Mouse (Mus musculus) layer of hippocampus, adult 2 months (tissue): ENCODE data around the gene Atp23. TPM values are rescaled to one million over a fixed set of nuclear protein-coding genes. Genes with fewer than 3 reads are reported as not detected.

ENCODE experiments used
- DNase-seq, 2 experiments: peaks; one replicate each; pipeline ENCODE4 v3.0.0; 2022; ENCODE audit warnings: low spot score in 2 of 2
- H3K27ac ChIP-seq: fragments of 200-600 bp; 2 replicates; pipeline ENCODE4 v1.8.1; 2022
- H3K4me3 ChIP-seq: fragments of 200-600 bp; 2 replicates; pipeline ENCODE4 v1.8.1; 2022; ENCODE audit warnings: mild to moderate bottlenecking
- CTCF ChIP-seq: fragments of 200-600 bp; conservative IDR thresholded peaks from 2 replicates; pipeline ENCODE4 v1.8.1; 2022; ENCODE audit warnings: antibody characterized with exemption, mild to moderate bottlenecking, moderate library complexity
- long read RNA-seq, 2 experiments: library from polyadenylated mRNA; stranded (forward); transcript quantifications; one replicate each; pipeline ENCODE4 v2.0.0; 2021; ENCODE audit warnings: borderline mapping rate in 2 of 2
- total RNA-seq, 2 experiments: library from RNA; stranded (reverse); gene quantifications; 2 replicates each; pipeline ENCODE4 v1.2.3; 2021

Gene Atp23
- 1 to 10 TPM; 9.0 to 10.0 TPM for total RNA-seq
- long read RNA-seq, experiment 1, partial matches to known transcripts: 3 of 7 reads
- long read RNA-seq, experiment 1, other reads (novel, unspliced or antisense): 0 of 7 reads
- long read RNA-seq, experiment 2, partial matches to known transcripts: 2 of 12 reads
- long read RNA-seq, experiment 2, other reads (novel, unspliced or antisense): 4 of 12 reads

DNA sequence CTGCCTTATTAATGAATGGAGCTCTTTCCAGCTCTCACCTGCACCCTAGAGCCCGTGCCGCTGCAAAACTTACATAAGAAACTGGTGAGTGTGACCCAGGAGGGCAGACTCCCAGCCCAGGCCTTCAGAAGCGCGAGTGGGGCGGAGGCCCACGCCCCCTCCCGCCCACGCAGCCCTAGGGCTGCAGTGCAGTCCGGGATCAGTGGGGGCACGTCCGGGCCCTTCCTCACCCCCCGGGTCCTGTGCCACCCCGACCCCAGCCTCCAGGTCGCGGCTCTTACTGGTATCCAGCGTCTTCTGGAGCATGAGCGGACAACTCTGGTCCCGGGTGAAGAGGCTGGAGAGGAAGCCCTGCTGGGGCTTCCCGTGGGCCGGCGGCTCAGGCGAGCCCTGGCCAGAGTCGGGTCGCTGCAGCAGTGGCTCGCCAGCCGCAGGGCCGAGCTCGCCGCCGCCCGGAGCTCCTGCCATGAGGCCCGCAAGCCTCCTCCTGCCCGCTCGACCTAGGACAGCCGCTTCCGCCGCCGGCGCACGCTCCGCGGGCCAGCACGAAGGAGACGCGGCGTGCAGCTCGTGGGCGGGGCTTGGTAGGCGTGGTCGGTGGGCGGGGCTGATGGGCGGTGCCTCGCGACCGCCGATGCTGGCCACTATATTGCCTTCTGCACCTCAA is at the start of gene Atp23:
Atp23 (minus strand) TSS at position 535 of the 667 bp plus-strand sequence.
- no peak for TF ChIP-seq CTCF

DNA sequence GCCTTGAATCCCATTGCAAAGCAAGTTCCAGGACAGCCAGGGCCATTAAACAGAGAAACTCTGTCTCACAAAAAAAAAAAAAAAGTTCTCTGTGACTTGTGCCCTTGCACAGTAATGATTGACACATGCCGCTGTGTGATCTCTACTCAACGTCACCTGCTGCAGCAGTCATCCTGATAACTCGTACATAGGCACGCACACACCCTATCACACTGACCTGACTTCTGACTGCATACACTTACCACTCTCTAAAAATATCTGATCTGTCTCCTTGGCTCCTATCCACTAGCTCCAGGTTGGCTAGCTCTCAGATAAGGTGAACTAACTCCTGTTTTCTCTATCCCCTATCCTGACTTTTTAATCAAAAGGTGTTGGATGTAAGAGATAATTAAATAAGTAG is 49.4 kb upstream of the Atp23 start:
- no peak overlapping the region for H3K4me3 ChIP-seq
- TF ChIP-seq CTCF: no peak
- H3K27ac ChIP-seq: no peak overlapping the region
- DNase-seq: no peak

More for the DNA sequence above, at the start of gene Atp23:
- Histone ChIP-seq H3K4me3 (peak within 1 kb of the TSS; percentile 72), H3K27ac (peak within 1 kb of the TSS; percentile 61; the same call in 1 of the 2 replicates)
- DNase-seq: peak; percentile 86 to 92

DNA sequence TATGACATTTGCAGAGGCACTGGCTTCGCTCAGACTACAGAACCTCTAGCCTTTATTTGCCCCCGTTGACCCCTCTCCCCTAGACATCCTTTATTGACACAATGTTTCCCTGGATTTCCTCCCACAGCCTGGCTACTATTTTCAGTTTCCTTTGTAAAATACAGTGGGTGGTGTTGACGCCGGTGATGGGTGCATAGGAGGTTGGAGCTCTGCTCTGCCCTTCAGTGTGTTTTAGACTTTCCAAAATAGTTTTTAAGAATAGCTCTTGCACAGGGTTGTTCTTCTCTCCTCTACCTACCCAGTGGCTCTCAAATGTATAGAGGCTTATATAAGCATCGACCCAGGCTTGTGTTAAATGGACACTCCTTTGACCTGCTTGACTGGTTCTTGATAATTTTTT is 48.7 kb upstream of the Atp23 start:
- no peak for DNase-seq
- Histone ChIP-seq H3K27ac (no peak overlapping the region), H3K4me3 (no peak overlapping the region)
- no peak for TF ChIP-seq CTCF

DNA sequence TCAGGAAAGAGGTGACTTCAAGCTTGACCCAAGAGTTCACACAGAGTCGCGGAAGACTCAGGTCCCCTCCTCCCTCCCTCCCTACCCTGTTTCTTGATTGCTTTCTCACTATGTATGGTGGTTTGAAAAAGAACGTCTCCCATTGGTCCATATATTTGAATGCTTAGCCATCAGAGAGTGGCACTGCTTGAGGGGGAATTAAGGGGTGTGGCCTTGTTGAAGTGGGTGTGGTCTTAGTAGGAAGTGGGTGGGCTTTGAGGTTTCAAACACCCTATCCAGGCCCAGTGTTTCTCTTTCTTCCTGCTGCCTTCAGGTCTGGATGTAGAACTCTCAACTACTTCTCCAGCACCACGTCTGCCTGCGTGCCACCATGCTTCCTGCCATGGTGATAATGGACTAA is 44.4 kb upstream of the Atp23 start:
- Histone ChIP-seq H3K27ac (no peak overlapping the region), H3K4me3 (no peak overlapping the region)
- TF ChIP-seq CTCF: no peak
- no peak for DNase-seq

DNA sequence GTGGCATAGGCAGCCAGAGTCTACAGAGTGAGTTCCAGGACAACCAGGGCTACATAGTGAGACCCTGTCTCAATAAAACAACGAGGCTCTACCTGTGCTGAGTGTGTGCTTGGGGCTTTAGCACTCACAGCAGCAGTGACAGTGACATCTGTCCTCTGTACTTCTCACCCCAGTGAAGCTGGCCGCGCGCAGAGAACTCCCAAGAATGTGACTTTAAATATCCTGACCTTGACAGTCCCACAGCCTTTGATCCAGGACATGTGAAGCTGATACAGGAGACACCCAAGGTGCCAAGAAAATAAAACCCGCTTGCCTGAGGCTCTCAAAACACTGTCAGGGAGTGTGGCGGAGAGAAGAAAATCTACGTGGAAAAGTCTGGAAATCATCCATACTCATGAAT is 39.8 kb upstream of the Atp23 start:
- no peak for DNase-seq
- Histone ChIP-seq H3K4me3 (no peak overlapping the region), H3K27ac (no peak overlapping the region)
- no peak for TF ChIP-seq CTCF

DNA sequence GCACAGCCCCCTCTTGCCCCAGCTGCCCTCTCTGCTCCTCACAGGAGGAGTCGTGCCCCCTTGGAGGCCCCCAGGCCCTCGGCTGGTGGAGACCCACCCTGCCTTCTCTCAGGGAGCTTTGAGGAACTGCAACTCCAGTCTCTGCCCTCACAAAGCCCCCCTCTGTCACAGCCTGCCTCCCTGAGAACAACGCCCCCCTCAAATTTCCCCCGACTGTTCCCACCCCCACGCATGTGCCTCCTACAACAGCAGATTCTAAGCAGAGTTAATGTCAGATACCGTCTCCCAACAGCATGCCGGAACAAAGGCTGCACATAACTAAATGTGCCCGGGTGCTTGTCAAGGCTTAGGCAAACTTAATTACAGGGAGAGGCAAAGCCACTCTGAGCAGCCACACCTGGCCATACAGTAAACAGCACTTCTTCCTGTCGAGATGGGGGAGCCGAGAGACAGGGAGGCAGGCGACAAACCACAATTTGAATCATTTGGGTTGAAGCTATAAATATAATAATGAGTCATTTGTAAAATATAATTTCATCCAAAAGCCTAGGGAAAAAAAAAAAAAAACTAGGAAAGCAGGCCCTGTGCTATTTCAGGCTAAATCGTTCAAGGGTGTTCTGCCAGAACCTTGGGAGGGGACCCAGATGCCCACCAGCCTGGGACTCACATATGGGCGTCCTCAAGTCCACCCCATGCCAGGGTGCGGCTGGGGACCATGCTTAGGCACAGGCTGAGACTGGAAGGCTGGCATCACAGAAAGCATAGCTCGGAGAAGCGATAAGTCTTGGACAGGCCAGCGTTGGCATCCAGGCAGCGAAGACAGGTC is 34.6 kb upstream of the Atp23 start:
- H3K27ac ChIP-seq: peak overlapping the region; percentile 97
- H3K4me3 ChIP-seq: no peak overlapping the region
- peak; percentile 69 to 70 for DNase-seq
- TF ChIP-seq CTCF: no peak

DNA sequence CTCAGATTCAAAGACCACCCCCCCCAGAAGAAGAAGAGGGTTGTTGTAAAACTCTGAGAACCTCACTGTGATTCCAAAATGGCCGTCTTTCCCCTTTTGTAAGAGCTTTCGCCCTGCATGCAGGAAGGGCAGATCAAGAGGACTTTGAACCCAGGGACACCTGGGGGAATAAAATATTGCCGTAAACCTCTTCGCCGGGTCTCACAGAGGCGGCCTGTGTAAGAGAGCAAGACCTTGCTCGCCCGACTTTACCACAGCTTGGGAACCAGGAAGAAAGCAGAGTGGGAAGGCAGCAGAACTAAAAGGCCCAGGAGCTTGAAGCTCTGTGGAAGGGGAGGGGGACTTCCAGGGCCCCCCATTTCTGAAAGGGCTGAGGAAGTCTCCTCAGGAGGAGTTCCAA is 34.0 kb upstream of the Atp23 start:
- Histone ChIP-seq H3K27ac (peak overlapping the region; percentile 97), H3K4me3 (no peak overlapping the region)
- TF ChIP-seq CTCF: no peak
- no peak for DNase-seq

DNA sequence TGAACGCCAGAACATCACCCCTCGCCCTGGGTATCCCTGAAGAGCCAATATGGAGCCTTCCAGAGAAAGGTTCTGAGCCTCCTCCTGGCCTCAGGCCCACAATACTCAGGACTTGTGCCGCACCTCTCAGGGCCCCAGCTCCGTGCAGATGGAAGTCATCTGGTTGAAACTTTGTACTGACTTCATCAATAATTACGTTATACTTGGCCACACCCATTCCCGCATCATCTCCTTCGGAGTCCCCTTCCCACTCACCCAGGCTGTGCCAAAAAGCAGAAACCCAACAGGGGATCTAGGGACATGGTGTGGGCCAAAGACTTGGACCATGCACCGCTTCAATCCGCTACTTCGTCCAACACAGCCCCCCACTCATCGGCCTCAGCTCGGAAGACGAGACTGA is 33.4 kb upstream of the Atp23 start:
- no peak overlapping the region for H3K4me3 ChIP-seq
- H3K27ac ChIP-seq: peak overlapping the region; percentile 97
- TF ChIP-seq CTCF: no peak
- DNase-seq: no peak

DNA sequence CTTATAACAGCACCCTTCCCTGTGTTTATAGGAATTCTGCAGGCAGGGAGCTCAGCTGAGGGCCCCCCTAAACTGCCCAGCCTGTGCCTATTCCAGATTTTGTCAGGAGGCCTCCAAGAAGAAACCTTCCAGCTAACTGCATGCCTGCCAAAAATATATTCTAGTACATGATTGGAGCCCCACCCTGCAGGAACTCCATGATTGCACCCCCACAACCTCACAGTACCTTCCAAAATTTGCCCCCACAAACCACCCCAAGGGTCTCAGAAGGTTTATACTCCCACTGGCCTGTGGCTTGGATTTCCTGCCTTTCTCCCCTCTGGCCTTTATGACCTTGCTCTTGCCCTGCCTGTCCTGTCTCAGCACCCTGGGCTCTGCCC is 30.6 kb upstream of the Atp23 start:
- TF ChIP-seq CTCF: no peak
- Histone ChIP-seq H3K27ac (peak overlapping the region; percentile 84), H3K4me3 (no peak overlapping the region)
- DNase-seq: no peak

DNA sequence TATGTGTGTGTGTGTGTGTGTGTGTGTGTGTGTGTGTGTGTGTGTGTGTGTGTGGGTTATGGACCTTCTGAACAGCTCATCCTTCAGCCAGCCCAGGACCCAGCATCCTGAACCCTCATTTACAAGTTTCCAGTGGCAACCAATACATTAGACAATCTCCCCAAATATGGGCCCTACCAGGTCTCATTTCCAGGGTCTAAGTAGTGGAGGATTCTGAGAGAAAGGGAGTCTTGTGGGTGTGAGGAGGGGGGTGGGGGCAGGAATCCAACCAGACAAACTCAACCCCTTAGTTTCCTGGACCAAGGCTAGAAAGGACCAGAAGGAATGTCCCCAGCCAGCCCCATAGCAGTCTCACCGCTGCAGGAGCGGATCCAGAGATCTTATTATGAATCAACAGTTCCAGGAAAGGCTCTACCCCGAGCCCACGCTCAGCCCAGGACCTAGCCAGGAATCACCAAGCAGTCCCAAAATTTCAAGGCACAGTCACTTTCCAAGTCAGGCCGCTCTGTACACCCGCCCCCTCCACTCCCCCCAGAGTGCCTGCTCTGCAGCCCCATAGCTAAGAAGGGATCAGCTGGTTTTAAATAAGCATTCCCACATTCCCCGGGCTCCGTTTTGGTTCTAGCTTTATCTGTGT is 30.1 kb upstream of the Atp23 start:
- no peak overlapping the region for H3K4me3 ChIP-seq
- DNase-seq: no peak
- TF ChIP-seq CTCF: no peak
- H3K27ac ChIP-seq: peak overlapping the region; percentile 84

DNA sequence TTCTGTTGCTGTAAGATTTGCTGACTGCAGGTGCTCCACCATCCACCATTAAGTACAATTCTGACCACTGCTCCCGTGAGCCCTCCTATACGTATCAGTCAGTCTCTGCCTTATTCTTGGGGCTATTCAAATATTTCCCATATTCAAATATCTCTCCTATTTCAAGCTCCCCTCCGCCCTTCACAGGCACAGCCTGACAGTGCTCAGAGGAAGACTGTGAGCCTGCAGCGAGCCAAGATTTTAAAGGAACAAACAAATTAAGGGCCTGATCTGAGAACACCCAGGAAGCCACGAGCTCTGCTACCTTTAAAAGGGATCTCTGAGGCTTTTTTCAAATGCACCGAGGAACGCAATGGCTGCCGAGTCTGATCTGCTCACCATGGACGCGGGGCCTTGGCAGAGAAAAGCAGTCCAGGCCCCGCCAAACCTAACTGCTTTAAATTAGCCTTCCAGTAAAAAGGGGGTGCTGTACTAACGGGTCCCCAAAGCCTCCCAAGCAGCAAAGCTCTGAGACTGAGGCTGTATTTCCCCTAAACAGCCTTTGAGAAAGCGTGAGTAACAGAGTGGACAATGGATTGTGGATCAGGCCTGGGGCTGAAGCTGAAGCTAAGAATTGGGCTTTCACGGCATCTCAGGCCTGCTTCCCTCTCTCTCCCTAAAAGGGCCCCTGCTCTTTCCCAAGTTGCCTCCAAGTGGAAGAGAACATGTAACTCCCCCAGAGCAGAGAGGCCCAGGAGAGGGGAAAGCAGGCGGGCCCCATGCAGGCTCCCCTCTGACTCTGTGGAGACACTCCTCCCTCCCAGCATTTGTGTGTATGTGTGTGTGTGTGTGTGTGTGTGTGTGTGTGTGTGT is 29.3 kb upstream of the Atp23 start:
- no peak for DNase-seq
- H3K27ac ChIP-seq: peak overlapping the region; percentile 100
- no peak overlapping the region for H3K4me3 ChIP-seq
- TF ChIP-seq CTCF: no peak

DNA sequence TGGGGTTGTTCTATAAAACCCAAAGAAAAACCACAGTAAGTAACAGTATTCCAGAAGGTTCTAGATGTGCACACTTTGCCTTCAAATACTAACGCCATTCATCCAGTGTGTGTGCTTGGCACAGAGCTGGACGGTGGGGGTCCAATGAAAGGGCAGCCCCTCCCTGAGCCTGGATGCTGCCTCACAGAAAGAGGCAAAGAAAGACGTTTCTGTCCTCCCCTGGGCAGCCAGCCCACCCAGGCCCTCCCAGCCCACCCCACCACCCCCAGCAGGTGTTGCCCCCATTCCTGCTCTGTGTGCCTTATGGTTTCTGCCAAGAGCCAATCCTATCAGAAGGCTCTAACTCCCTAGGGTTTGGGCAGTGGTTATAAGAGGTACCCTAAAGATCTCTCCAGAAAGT is 28.4 kb upstream of the Atp23 start:
- TF ChIP-seq CTCF: no peak
- H3K4me3 ChIP-seq: no peak overlapping the region
- peak overlapping the region; percentile 100 for H3K27ac ChIP-seq
- DNase-seq: no peak

DNA sequence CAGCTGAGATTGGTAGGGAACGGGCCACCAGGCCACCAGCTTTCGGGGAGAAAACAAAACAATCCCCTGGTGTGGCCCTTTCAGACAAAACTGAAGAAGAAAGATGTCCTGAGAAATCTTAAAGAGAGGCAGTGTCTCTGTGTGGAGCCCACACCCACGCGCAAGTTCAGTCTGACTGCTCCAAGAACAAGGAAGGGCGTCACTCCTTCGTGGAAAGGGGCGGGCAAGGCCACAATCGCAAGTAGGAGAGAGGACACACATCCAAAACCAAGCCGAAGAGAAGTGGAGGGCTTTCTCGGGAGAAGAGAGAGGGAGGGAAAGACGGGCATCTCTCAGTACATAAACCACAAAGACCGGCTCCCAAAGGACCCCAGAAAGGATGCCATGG is 27.7 kb upstream of the Atp23 start:
- Histone ChIP-seq H3K4me3 (peak overlapping the region; percentile 69), H3K27ac (peak overlapping the region; percentile 100)
- no peak for DNase-seq
- no peak for TF ChIP-seq CTCF
